Mouse (Mus musculus) adrenal gland, postnatal 36 days (tissue): ENCODE results near the gene Myo10. TPM values are rescaled to one million over a fixed set of nuclear protein-coding genes. Genes with fewer than 3 reads are reported as not detected.

Source experiments
- DNase-seq, 2 experiments: peaks; one replicate each; pipeline ENCODE4 v3.0.0; 2021; ENCODE audit warnings: mixed read lengths in 1 of 2
- total RNA-seq, 2 experiments: library from RNA; stranded (reverse); gene quantifications; 2 replicates each; pipeline ENCODE4 v1.2.3; 2021

Gene Myo10
- total RNA-seq, 2 experiments from 2014 or later = 83.3 to 141 TPM

GRCm38 (mm10) chr15:25762306-25762705 is 140.0 kb downstream of the Myo10 start:
- DNase-seq = no peak

DNA sequence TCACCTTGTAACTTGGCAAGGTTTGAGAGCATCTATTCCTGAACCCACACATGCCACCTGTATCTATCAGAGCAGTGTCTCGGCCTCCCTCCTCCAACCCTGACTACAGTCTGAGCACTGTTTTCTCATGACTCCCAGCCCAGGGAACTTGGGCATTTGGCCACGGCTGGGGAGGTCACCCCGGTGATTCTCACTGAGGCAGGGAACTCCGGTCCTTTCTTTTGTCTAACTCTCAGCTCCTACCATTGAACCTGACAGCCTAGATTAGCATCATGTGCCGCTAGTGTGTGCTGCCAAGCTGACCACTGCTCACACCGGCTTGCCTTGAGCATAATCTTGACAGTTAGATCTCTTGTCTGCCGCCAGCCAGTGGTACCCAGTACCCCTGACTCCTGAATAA is 140.8 kb downstream of the Myo10 start:
- no peak for DNase-seq

DNA sequence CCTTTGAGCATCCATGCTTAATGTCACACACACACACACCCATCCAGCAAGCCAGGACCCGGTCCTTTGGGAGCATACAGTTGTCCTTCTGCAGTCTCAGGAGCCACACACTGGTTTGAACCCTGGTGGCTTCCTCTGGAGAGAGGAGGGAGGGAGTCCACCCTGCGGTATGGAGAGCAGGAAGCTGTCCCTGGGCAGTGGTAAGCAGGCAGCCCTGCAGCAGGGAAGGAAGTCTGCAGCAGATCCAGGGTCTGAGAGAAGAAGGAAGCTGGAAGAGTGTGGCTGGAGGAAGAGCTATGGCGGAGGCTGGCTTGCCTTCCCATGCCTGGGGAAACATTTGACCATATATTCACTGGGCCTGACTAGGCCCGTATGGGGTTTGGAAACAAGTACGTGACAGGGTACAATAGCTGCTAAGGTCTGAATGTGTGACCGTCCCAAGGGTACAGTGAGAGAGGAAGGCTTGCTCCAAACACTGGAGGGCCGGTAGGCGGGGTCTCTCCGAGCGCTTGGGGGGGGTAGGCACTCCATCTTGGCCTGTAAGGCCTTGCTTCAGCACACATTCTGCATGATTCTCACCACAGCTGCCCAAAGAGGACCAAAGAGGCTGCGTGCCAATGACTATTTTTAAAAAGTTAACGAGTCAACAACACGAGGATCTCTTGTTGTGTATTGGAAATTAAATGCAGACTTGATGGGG is 142.5 kb downstream of the Myo10 start:
- no peak for DNase-seq

- DNase-seq = no peak
Observed at GRCm38 (mm10) chr15:25767777-25768176, 145.5 kb downstream of the Myo10 start.

- no peak for DNase-seq
Observed at GRCm38 (mm10) chr15:25769524-25770255, 147.4 kb downstream of the Myo10 start.

GRCm38 (mm10) chr15:25771782-25772181 is 149.5 kb downstream of the Myo10 start:
- DNase-seq = no peak

DNA sequence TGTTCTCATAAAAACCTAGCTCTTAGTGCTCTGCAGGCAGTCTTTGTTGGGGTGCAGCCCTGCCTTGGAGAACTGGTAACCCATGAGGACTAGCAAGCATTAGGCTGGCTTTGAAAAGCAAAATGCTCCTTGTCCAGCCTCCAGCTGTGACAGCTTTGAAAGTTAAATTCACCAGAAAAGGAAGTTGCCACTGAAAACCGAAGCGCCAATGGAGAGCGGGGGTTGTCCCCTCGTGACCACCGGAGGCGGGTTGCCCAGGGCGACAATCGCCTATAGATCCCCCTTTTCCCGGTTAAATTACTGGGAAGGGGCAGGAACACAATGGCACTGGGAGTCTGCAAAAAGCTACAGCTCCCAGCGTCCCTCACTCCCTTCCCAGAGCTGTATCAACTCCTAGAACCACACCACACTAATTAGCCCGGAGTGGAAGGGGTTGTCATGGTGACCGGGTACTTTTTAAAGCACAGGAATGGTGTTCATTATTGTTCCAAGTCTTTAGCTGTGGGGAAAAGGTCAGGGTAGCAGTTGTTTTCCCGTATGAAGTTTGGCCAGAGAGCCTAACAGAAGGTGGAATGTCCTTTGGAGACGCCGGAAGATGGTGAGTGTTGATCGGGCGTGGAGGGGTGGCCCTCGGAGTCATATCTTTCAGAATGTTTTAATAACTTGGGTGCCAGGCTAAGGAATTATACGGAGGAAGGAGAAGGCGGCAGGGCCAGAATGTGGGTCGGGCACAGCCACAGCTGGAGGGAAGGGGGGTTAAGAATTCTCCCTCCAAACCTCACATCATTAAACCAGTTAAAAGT is 151.6 kb downstream of the Myo10 start:
- peak; percentile 46 to 72 for DNase-seq

- no peak for DNase-seq
Observed at GRCm38 (mm10) chr15:25778937-25779336, 156.6 kb downstream of the Myo10 start.

- DNase-seq = no peak
Observed at GRCm38 (mm10) chr15:25779522-25780191, 157.3 kb downstream of the Myo10 start.

- DNase-seq = no peak
Observed at GRCm38 (mm10) chr15:25781053-25781452, 158.7 kb downstream of the Myo10 start.

DNA sequence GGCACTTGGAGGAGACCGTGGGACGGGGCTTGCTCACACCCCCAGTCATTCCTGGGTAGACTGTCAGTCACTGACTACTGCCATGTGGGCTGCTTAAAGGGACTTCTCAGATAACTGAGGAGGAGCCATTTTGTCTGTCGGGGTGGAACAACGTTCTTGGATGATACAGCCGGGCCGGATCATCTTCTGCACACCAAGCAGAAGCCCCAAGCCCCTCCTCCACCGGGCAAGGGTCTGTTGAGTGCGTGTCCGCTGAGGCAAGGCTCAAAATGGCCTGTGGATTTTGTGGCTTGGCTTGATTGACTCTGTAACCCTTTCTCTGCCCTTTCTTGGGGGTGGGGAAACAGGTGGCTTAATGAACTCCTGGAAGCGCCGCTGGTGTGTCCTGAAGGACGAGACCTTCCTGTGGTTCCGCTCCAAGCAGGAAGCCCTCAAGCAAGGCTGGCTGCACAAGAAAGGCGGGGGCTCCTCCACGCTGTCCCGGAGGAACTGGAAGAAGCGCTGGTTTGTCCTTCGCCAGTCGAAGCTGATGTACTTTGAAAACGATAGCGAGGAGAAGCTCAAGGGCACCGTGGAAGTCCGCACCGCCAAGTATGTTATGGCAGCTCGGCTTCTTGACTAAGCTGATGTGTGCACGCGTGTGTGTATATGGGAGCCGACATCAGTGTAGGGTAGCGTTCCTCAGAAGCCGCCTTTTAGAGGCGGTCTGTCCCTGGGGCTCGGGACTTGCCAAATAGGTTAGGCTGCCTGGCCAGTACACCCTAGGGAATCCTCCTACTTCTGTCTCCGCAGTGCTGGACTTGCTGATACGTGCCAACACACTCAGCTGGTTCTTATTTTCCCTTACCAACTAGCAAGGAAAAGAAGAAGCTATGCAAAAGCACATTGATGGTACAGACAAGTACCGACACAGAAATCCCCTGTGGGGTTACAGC is 163.4 kb downstream of the Myo10 start:
- DNase-seq = peak; percentile 16 to 47

DNA sequence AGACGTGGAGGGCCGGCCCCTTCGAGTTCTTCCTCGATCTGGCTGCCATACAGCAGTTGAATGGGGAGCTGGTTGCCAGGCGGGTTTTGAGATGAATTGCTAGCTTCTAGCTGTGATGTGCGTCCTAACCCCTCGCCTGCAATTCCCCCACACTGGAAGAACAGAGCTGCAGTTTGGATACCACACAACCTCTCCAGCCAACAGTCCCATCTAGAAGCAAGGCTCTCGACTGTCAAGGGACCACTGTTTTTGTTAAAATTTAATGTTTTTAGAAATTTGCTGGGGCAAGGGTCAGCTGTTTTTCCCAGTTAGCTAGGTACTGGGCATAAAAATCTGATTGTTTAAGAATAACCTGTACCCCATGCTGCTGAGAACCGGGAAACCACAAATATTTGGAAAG is 165.1 kb downstream of the Myo10 start:
- DNase-seq = no peak

GRCm38 (mm10) chr15:25787965-25788364 is 165.6 kb downstream of the Myo10 start:
- DNase-seq = no peak

GRCm38 (mm10) chr15:25788565-25788964 is 166.2 kb downstream of the Myo10 start:
- DNase-seq = no peak

DNA sequence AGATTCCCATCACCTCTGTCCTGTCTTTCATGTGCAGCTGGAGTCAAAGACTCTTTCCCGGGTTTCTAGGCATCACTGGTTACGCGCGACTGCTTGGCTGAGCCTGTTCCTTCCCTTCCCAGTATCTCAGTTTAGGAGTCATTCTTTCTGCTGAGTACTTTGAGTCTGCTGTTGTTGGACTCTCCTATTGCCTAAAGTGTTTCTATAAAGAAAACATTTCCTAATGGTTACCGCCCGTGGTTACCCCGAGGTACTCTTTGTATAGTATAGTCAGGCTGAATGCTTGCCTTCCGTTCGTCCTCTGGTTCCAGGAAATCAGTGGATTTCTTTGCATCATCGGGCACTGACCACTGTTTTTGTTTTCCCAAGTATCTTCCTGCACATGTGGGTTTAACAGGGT is 166.9 kb downstream of the Myo10 start:
- no peak for DNase-seq

GRCm38 (mm10) chr15:25791660-25792353 is 169.5 kb downstream of the Myo10 start:
- peak in 1 of 2 experiments; percentile 23 for DNase-seq

DNA sequence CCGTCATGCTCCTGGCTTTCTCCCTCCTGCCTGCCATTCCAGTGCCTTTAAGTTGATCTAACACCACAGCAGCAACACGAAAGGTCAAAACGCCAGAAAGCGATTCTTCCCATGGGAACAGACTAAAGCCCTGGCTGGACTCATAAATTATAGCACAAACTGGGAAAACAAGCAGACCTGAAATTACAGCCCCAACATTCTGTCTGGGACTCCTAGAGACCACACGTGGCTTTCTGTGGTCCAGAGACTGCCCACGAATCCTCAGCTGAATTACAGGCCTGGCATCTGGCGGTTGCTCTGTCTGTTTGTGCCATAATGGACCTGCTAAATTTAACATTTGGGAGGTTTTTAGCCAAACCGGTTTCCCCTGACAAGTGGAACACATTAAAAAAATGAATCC is 171.8 kb downstream of the Myo10 start:
- DNase-seq = no peak

DNA sequence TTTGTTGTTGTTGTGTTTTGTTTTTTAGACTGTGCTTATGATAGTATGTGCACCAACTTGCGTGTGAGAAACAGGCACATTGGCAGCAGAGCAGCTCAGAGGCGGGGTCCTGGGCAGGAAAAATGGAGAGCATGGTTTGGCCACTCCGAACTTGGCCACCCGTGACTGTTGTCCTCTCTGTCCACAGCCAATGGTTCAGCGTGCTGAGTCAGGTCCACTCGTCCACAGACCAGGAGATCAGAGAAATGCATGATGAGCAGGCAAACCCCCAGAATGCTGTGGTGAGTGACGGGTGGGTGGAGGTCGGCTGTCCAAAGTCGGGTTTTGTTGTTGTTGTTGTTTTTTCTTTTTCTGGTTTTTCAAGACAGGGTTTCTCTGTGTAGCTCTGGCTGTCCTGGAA is 173.2 kb downstream of the Myo10 start:
- no peak for DNase-seq

GRCm38 (mm10) chr15:25796353-25796752 is 174.0 kb downstream of the Myo10 start:
- peak; percentile 26 to 31 for DNase-seq

DNA sequence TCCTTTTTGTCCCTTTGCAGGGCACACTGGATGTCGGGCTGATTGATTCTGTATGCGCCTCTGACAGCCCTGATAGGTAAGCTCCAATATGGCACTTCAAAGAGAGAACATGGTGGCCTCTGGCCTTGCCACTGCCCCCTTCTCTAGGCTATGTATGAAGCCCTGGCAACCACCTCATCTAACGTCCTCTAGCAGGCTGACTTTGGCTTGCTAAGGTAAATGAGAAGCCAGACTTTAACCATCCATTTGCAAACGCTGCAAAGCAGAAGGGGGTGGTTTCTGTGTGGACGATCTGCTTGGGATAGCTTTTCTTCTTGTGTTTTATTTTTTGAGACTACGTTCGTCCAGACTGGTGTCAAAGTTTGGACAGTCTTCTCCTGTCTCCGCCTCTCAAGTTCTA is 174.9 kb downstream of the Myo10 start:
- DNase-seq = no peak

GRCm38 (mm10) chr15:25797888-25798287 is 175.6 kb downstream of the Myo10 start:
- DNase-seq = no peak
